Mouse (Mus musculus) left cerebral cortex, adult 18-20 months (tissue): Measurements from ENCODE around the gene Myo9b. TPM values are rescaled to one million over a fixed set of nuclear protein-coding genes. Genes with fewer than 3 reads are reported as not detected.

Experiments used
- DNase-seq, 2 experiments: peaks; one replicate each; pipeline ENCODE4 v3.0.0; 2021 to 2022; ENCODE audit warnings: low spot score in 2 of 2, mixed read lengths in 1 of 2
- total RNA-seq, 2 experiments: library from RNA; stranded (reverse); gene quantifications; 2 replicates each; pipeline ENCODE4 v1.2.3; 2021

Myo9b gene
- total RNA-seq, 2 experiments from 2014 or later, result 30.1 to 30.9 TPM

- DNase-seq, result no peak
These were observed 110.9 kb downstream of the Myo9b start for GRCm38 (mm10) chr8:71383396-71383795.

- no peak for DNase-seq
These were observed 111.3 kb downstream of the Myo9b start for GRCm38 (mm10) chr8:71383860-71384259.

GRCm38 (mm10) chr8:71385212-71385835 lies 112.8 kb downstream of the Myo9b start:
- DNase-seq, result no peak

GRCm38 (mm10) chr8:71388267-71388666 lies 115.8 kb downstream of the Myo9b start:
- no peak for DNase-seq

GRCm38 (mm10) chr8:71391696-71392095 lies 119.2 kb downstream of the Myo9b start:
- no peak for DNase-seq

GRCm38 (mm10) chr8:71392391-71392790 lies 119.9 kb downstream of the Myo9b start:
- DNase-seq, result no peak

- DNase-seq, result no peak
These were observed 120.4 kb downstream of the Myo9b start for GRCm38 (mm10) chr8:71392871-71393270.

- DNase-seq, result peak in 1 of 2 experiments; percentile 0
These were observed 122.0 kb downstream of the Myo9b start for GRCm38 (mm10) chr8:71394481-71394880.

GRCm38 (mm10) chr8:71395071-71395470 lies 122.6 kb downstream of the Myo9b start:
- DNase-seq, result peak in 1 of 2 experiments; percentile 0

- DNase-seq, result no peak
These were observed 123.1 kb downstream of the Myo9b start, which contains the start of gene Ushbp1 for GRCm38 (mm10) chr8:71395629-71396028. Ushbp1 (minus strand) TSS chr8:71395802.

- peak; percentile 91 to 94 for DNase-seq
These were observed 124.3 kb downstream of the Myo9b start, which contains the start of gene Babam1 for GRCm38 (mm10) chr8:71396639-71397305. Babam1 (plus strand) TSS chr8:71396861.

- DNase-seq, result no peak
These were observed 125.2 kb downstream of the Myo9b start for GRCm38 (mm10) chr8:71397701-71398100.

- no peak for DNase-seq
These were observed 128.3 kb downstream of the Myo9b start for GRCm38 (mm10) chr8:71400826-71401225.

- no peak for DNase-seq
These were observed 128.9 kb downstream of the Myo9b start for GRCm38 (mm10) chr8:71401454-71401853.

GRCm38 (mm10) chr8:71402446-71402964 lies 130.0 kb downstream of the Myo9b start:
- no peak for DNase-seq

- no peak for DNase-seq
These were observed 130.8 kb downstream of the Myo9b start for GRCm38 (mm10) chr8:71403107-71403885.

- DNase-seq, result no peak
These were observed 131.5 kb downstream of the Myo9b start for GRCm38 (mm10) chr8:71404011-71404410.

- no peak for DNase-seq
These were observed 132.4 kb downstream of the Myo9b start for GRCm38 (mm10) chr8:71404951-71405351.

- DNase-seq, result peak; percentile 91 to 93
These were observed 133.0 kb downstream of the Myo9b start, which contains the start of gene Ankle1 for GRCm38 (mm10) chr8:71405401-71406098. Ankle1 (plus strand) TSS chr8:71406010.

- no peak for DNase-seq
These were observed 133.8 kb downstream of the Myo9b start for GRCm38 (mm10) chr8:71406099-71407015.
